Mouse (Mus musculus): ENCODE measurements around the gene Alkbh6. TPM values are rescaled to one million over a fixed set of nuclear protein-coding genes. Genes with fewer than 3 reads are reported as not detected.

Gene Alkbh6
- polyA plus RNA-seq, 1 experiment from 2014 or later, result 72.1 TPM

GRCm38 (mm10) chr7:30278911-30279310 is 29.6 kb upstream of the Alkbh6 start:
- peak overlapping the region; percentile 79 for H3K4me3 ChIP-seq (ENCODE audit: low read depth, low read length)
- H3K4me2 ChIP-seq, result peak overlapping the region; percentile 94
- H3K9ac ChIP-seq, result no peak overlapping the region

GRCm38 (mm10) chr7:30279536-30279935 is 29.0 kb upstream of the Alkbh6 start:
- H3K27me3 ChIP-seq (ENCODE audit: insufficient read depth, low read length), result no peaks in the 10 kb centered on the region
- peak overlapping the region; percentile 79 for H3K4me3 ChIP-seq (ENCODE audit: low read depth, low read length)
- no peak for TF ChIP-seq CTCF (IDR thresholded peaks at IDR 0.05; ENCODE audit: low read depth)
- H3K9ac ChIP-seq, result peak overlapping the region; percentile 56
- peaks cover 4% of the 10 kb centered on the region; the same call in 1 of the 2 replicates for H3K4me1 ChIP-seq (ENCODE audit: insufficient read depth)
- 0% methylated on average over 6 of the region's 6 CpGs for WGBS
- no peaks in the 10 kb centered on the region for H3K9me3 ChIP-seq (ENCODE audit: low read depth, low read length)
- H3K36me3 ChIP-seq (ENCODE audit: insufficient read depth), result no peaks in the 10 kb centered on the region
- H3K4me2 ChIP-seq, result peak overlapping the region; percentile 94
- no peak for ATAC-seq (ENCODE audit: insufficient read depth)
- DNase-seq, result no peak
- H3K27ac ChIP-seq (ENCODE audit: low read depth), result peak overlapping the region; percentile 99

More at GRCm38 (mm10) chr7:30278911-30279310, 29.6 kb upstream of the Alkbh6 start:
- WGBS, result 57% methylated on average over 2 of the region's 2 CpGs
- H3K27ac ChIP-seq (ENCODE audit: low read depth), result no peak overlapping the region
- ATAC-seq (ENCODE audit: insufficient read depth), result no peak
- no peak for DNase-seq
- peaks cover 4% of the 10 kb centered on the region; the same call in 1 of the 2 replicates for H3K4me1 ChIP-seq (ENCODE audit: insufficient read depth)
- H3K36me3 ChIP-seq (ENCODE audit: insufficient read depth), result no peaks in the 10 kb centered on the region
- H3K9me3 ChIP-seq (ENCODE audit: low read depth, low read length), result no peaks in the 10 kb centered on the region
- TF ChIP-seq CTCF (IDR thresholded peaks at IDR 0.05; ENCODE audit: low read depth), result no peak
- no peaks in the 10 kb centered on the region for H3K27me3 ChIP-seq (ENCODE audit: insufficient read depth, low read length)

- WGBS, result 0% methylated on average over 47 of the region's 49 CpGs
- Histone ChIP-seq H3K27ac (ENCODE audit: low read depth) (peak within 1 kb of the TSS; percentile 99), H3K27me3 (ENCODE audit: insufficient read depth, low read length) (no peaks in the 10 kb centered on the region), H3K9ac (peak within 1 kb of the TSS; percentile 56), H3K4me3 (ENCODE audit: low read depth, low read length) (peak within 1 kb of the TSS; percentile 79), H3K4me2 (peak within 1 kb of the TSS; percentile 94), H3K4me1 (ENCODE audit: insufficient read depth) (peaks cover 4% of the 10 kb centered on the region; the same call in 1 of the 2 replicates), H3K36me3 (ENCODE audit: insufficient read depth) (no peaks in the 10 kb centered on the region), H3K9me3 (ENCODE audit: low read depth, low read length) (no peaks in the 10 kb centered on the region)
- TF ChIP-seq CTCF (IDR thresholded peaks at IDR 0.05; ENCODE audit: low read depth), result no peak
- DNase-seq, result peak; percentile 98
- peak; percentile 95 for ATAC-seq (ENCODE audit: insufficient read depth)
Observed at GRCm38 (mm10) chr7:30279951-30280669, 28.4 kb upstream of the Alkbh6 start, which contains the start of the genes Thap8 and Wdr62. TSS of gene Thap8 (plus strand) at chr7:30280094. TSS of gene Wdr62 (minus strand) at chr7:30280419.

- TF ChIP-seq CTCF (IDR thresholded peaks at IDR 0.05; ENCODE audit: low read depth), result no peak
- H3K4me3 ChIP-seq (ENCODE audit: low read depth, low read length), result peak overlapping the region; percentile 79
Observed at GRCm38 (mm10) chr7:30280670-30281138, 27.8 kb upstream of the Alkbh6 start.

GRCm38 (mm10) chr7:30281522-30281921 is 27.0 kb upstream of the Alkbh6 start:
- Histone ChIP-seq H3K9me3 (ENCODE audit: low read depth, low read length) (no peaks in the 10 kb centered on the region), H3K4me2 (peak overlapping the region; percentile 94), H3K9ac (no peak overlapping the region), H3K4me3 (ENCODE audit: low read depth, low read length) (no peak overlapping the region; the same call in 1 of the 2 replicates), H3K27me3 (ENCODE audit: insufficient read depth, low read length) (no peaks in the 10 kb centered on the region), H3K36me3 (ENCODE audit: insufficient read depth) (no peaks in the 10 kb centered on the region), H3K4me1 (ENCODE audit: insufficient read depth) (peaks cover 4% of the 10 kb centered on the region; the same call in 1 of the 2 replicates), H3K27ac (ENCODE audit: low read depth) (peak overlapping the region; percentile 99; the same call in 1 of the 2 replicates)
- no peak for DNase-seq
- WGBS, result 48% methylated on average over 4 of the region's 4 CpGs
- TF ChIP-seq CTCF (IDR thresholded peaks at IDR 0.05; ENCODE audit: low read depth), result no peak
- no peak for ATAC-seq (ENCODE audit: insufficient read depth)

More at GRCm38 (mm10) chr7:30280670-30281138, 27.8 kb upstream of the Alkbh6 start:
- Histone ChIP-seq H3K4me1 (ENCODE audit: insufficient read depth) (peaks cover 4% of the 10 kb centered on the region; the same call in 1 of the 2 replicates), H3K27ac (ENCODE audit: low read depth) (peak overlapping the region; percentile 99), H3K4me2 (peak overlapping the region; percentile 94), H3K27me3 (ENCODE audit: insufficient read depth, low read length) (no peaks in the 10 kb centered on the region), H3K9ac (peak overlapping the region; percentile 41), H3K36me3 (ENCODE audit: insufficient read depth) (no peaks in the 10 kb centered on the region), H3K9me3 (ENCODE audit: low read depth, low read length) (no peaks in the 10 kb centered on the region)
- DNase-seq (peak; percentile 96), ATAC-seq (ENCODE audit: insufficient read depth) (peak; percentile 92)
- under 1% methylated on average over 20 of the region's 20 CpGs for WGBS

GRCm38 (mm10) chr7:30282740-30283139 is 25.8 kb upstream of the Alkbh6 start:
- WGBS, result 72% methylated on average over 7 of the region's 7 CpGs
- ATAC-seq (ENCODE audit: insufficient read depth), result no peak
- Histone ChIP-seq H3K9ac (no peak overlapping the region), H3K4me3 (ENCODE audit: low read depth, low read length) (no peak overlapping the region), H3K27ac (ENCODE audit: low read depth) (no peak overlapping the region), H3K9me3 (ENCODE audit: low read depth, low read length) (no peaks in the 10 kb centered on the region), H3K36me3 (ENCODE audit: insufficient read depth) (no peaks in the 10 kb centered on the region), H3K27me3 (ENCODE audit: insufficient read depth, low read length) (no peaks in the 10 kb centered on the region), H3K4me1 (ENCODE audit: insufficient read depth) (peaks cover 4% of the 10 kb centered on the region; the same call in 1 of the 2 replicates), H3K4me2 (no peak overlapping the region)
- DNase-seq, result no peak
- TF ChIP-seq CTCF (IDR thresholded peaks at IDR 0.05; ENCODE audit: low read depth), result no peak

Data from lung, embryonic 14.5 days (tissue).